Mouse (Mus musculus): Measurements from ENCODE around the gene Cryab. TPM values are rescaled to one million over a fixed set of nuclear protein-coding genes. Genes with fewer than 3 reads are reported as not detected.
A peak's percentile ranks its signal among the peaks of the same experiment; 100 is the strongest.

The Cryab gene
- polyA plus RNA-seq, 1 experiment = 4.4 TPM

GRCm38 (mm10) chr9:50727925-50728651 is 23.0 kb upstream of the Cryab start:
- Histone ChIP-seq H3K27ac (ENCODE audit: control insufficient read depth, insufficient read depth, low read depth, low read length) (0 out of 2 replicates have a peak overlapping the region, but pooled peaks have one; percentile 7), H3K27me3 (ENCODE audit: control insufficient read depth, insufficient read depth, low read length) (no peaks in the 10 kb centered on the region), H3K4me1 (ENCODE audit: control insufficient read depth, insufficient read depth, low read length) (peaks cover 13% of the 10 kb centered on the region)

DNA sequence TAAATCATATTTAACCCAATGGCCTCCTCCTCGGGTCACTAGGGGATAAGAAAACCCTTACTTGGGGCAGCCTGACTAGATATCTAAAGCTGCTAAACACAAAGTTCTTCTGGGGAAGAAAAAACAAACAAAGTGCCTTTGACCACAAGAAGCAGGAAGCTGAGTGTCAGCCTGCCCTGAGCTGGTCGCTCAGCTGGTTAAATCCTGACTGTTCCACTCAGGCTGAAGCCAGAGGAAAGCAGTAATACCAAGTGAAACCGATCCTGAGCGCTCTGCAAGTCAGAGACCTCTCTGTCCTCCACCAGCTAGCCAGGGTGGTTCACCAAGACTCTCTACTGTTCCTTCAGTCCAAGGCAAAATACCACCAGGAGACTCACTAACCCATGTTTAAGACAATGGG is 21.5 kb upstream of the Cryab start:
- H3K27me3 ChIP-seq (ENCODE audit: control insufficient read depth, insufficient read depth, low read length) = no peaks in the 10 kb centered on the region
- no peak overlapping the region for H3K4me3 ChIP-seq (ENCODE audit: control insufficient read depth, low read depth, low read length)
- no peaks in the 10 kb centered on the region for H3K36me3 ChIP-seq (ENCODE audit: control insufficient read depth, insufficient read depth, low read length)
- H3K27ac ChIP-seq (ENCODE audit: control insufficient read depth, insufficient read depth, low read depth, low read length) = peak overlapping the region; percentile 56; the same call in 1 of the 2 replicates
- peaks cover 12% of the 10 kb centered on the region for H3K4me1 ChIP-seq (ENCODE audit: control insufficient read depth, insufficient read depth, low read length)
- TF ChIP-seq CTCF (IDR thresholded peaks at IDR 0.05; ENCODE audit: control insufficient read depth, insufficient read depth, insufficient replicate concordance, low read depth, low read length) (no peak), POLR2A (IDR thresholded peaks at IDR 0.05; ENCODE audit: control insufficient read depth, low read depth, low read length) (no peak)

More at GRCm38 (mm10) chr9:50727925-50728651, 23.0 kb upstream of the Cryab start:
- no peaks in the 10 kb centered on the region for H3K36me3 ChIP-seq (ENCODE audit: control insufficient read depth, insufficient read depth, low read length)
- peak overlapping the region; percentile 77 for H3K4me3 ChIP-seq (ENCODE audit: control insufficient read depth, low read depth, low read length)
- TF ChIP-seq CTCF (IDR thresholded peaks at IDR 0.05; ENCODE audit: control insufficient read depth, insufficient read depth, insufficient replicate concordance, low read depth, low read length) (no peak), POLR2A (IDR thresholded peaks at IDR 0.05; ENCODE audit: control insufficient read depth, low read depth, low read length) (no peak; the same call in 1 of the 2 replicates)

- Histone ChIP-seq H3K27me3 (ENCODE audit: control insufficient read depth, insufficient read depth, low read length) (no peaks in the 10 kb centered on the region), H3K4me3 (ENCODE audit: control insufficient read depth, low read depth, low read length) (no peak overlapping the region), H3K27ac (ENCODE audit: control insufficient read depth, insufficient read depth, low read depth, low read length) (no peak overlapping the region), H3K4me1 (ENCODE audit: control insufficient read depth, insufficient read depth, low read length) (peaks cover 7% of the 10 kb centered on the region), H3K36me3 (ENCODE audit: control insufficient read depth, insufficient read depth, low read length) (no peaks in the 10 kb centered on the region)
- TF ChIP-seq CTCF (IDR thresholded peaks at IDR 0.05; ENCODE audit: control insufficient read depth, insufficient read depth, insufficient replicate concordance, low read depth, low read length) = no peak
- no peak for TF ChIP-seq POLR2A (IDR thresholded peaks at IDR 0.05; ENCODE audit: control insufficient read depth, low read depth, low read length)
Observed at GRCm38 (mm10) chr9:50732560-50732959, 18.6 kb upstream of the Cryab start.

DNA sequence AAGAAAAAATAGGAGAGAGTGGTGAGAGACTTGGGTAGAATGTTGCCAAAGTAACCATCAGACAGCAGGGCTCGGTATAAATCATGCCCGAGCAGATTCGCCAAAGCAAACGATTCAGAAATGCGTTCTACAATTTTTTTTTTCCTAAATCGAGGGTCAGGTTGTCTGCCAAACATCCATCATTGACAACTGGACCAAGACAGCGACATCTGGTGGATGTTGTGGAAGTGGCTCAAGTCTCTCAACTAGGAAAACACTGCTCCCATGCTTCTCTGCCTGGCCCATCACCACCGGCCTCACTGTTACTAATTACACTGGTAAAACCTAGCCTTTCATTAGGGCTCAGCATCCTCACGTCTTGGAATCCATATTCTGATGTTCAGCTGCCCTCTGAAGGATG is 16.1 kb upstream of the Cryab start:
- Histone ChIP-seq H3K36me3 (ENCODE audit: control insufficient read depth, insufficient read depth, low read length) (no peaks in the 10 kb centered on the region), H3K4me3 (ENCODE audit: control insufficient read depth, low read depth, low read length) (no peak overlapping the region), H3K27ac (ENCODE audit: control insufficient read depth, insufficient read depth, low read depth, low read length) (no peak overlapping the region), H3K27me3 (ENCODE audit: control insufficient read depth, insufficient read depth, low read length) (no peaks in the 10 kb centered on the region), H3K4me1 (ENCODE audit: control insufficient read depth, insufficient read depth, low read length) (peaks cover 8% of the 10 kb centered on the region)
- TF ChIP-seq CTCF (IDR thresholded peaks at IDR 0.05; ENCODE audit: control insufficient read depth, insufficient read depth, insufficient replicate concordance, low read depth, low read length) (peak; percentile 37; the same call in 1 of the 2 replicates), POLR2A (IDR thresholded peaks at IDR 0.05; ENCODE audit: control insufficient read depth, low read depth, low read length) (no peak)

DNA sequence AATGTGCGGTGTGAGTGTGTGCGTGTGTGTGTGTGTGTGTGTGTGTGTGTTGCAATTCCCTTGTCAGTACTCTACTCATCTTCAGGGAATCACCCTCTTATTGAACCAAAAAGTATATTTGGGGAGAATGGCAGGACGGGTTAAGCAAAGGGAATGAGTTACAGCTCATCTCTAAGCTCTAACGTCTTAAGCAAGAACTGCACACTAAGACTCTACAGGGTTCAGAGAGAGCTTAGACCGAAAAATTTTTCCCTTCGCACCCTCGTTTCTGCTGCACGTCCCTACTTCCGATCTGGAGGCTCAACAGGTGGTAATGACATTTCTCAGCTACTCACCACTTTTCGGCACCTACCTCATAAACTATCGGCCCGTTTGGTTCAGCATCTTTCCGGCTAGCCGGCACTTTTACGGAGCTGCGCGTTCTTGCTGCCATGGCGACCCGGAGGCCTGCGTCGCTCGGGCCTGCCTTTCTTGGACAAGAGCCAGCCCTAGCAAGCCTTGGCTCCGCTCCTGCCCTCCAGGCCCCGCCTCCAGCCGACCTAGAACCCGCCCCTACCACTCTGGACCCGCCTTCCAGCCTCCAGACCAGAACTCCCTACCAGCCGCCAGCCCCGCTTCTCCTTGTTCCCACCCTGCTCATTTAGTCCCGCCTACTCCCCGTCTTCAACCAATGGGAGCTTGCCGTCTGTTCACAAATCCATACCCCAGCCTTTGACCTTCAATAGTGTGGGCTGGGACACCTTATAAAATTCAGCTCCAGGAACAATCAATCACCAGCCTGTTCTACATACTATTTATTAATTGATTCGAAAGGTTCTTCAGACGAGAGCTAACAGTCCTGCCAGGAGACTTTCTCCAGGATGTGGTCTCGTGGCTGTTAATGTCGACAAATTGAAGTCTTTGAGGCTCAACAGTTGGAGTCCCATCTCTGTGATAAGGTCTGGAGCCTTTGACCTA is 11.9 kb upstream of the Cryab start, which contains the start of gene Dixdc1:
Gene Dixdc1 (minus strand): TSS at position 604 of the 957 bp plus-strand sequence.
- H3K27me3 ChIP-seq (ENCODE audit: control insufficient read depth, insufficient read depth, low read length) = no peaks in the 10 kb centered on the region
- H3K4me1 ChIP-seq (ENCODE audit: control insufficient read depth, insufficient read depth, low read length) = peaks cover 8% of the 10 kb centered on the region
- H3K36me3 ChIP-seq (ENCODE audit: control insufficient read depth, insufficient read depth, low read length) = no peaks in the 10 kb centered on the region
- peak within 1 kb of the TSS; percentile 80 for H3K27ac ChIP-seq (ENCODE audit: control insufficient read depth, insufficient read depth, low read depth, low read length)
- H3K4me3 ChIP-seq (ENCODE audit: control insufficient read depth, low read depth, low read length) = peak within 1 kb of the TSS; percentile 86
- TF ChIP-seq CTCF (IDR thresholded peaks at IDR 0.05; ENCODE audit: control insufficient read depth, insufficient read depth, insufficient replicate concordance, low read depth, low read length) (no peak), POLR2A (IDR thresholded peaks at IDR 0.05; ENCODE audit: control insufficient read depth, low read depth, low read length) (peak; percentile 46; the same call in 1 of the 2 replicates)

DNA sequence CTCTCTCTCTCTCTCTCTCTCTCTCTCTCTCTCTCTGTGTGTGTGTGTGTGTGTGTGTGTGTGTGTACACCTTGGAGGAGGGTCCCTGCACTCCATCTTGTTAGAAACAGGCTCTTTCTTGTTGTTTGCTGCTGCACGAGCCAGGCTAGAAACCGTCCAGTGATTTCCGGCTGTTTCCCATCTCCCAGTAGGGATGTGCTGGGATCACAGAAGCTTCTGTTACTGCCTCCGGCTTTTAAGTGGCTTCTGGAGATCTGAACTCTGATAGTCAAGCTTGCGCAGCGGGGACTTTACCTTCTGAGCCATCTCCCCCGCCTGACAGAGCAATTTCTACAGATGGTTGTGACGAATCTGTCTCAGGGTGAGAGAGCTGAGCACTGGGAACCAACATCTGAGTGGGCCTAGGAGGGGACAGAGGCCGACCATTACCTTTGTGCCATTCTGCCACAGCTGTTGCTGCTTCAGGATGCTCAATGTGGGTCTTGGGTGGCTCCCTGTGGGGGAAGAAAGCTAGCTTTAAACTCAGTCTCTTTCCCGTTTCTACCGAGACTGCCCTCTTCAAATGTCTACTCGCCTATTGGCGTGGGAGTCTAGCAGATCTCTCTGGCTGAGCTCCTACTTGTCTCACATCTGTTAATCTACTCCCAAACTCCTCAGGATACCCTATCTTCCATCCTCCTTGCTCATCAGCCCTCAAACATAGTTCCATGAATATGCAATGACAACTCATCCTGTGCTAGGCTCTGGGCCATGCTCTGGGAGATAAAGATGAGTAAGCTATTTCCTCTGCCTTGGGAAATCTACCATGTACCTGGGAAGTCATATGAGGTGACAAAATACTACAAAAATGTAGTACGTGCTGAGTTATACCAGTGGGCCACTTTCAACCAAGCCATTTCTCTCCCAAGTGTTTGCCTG is 10.0 kb upstream of the Cryab start:
- H3K4me1 ChIP-seq (ENCODE audit: control insufficient read depth, insufficient read depth, low read length) = peaks cover 12% of the 10 kb centered on the region
- TF ChIP-seq POLR2A (IDR thresholded peaks at IDR 0.05; ENCODE audit: control insufficient read depth, low read depth, low read length) = no peak
- TF ChIP-seq CTCF (IDR thresholded peaks at IDR 0.05; ENCODE audit: control insufficient read depth, insufficient read depth, insufficient replicate concordance, low read depth, low read length) = no peak
- H3K36me3 ChIP-seq (ENCODE audit: control insufficient read depth, insufficient read depth, low read length) = no peaks in the 10 kb centered on the region
- H3K27me3 ChIP-seq (ENCODE audit: control insufficient read depth, insufficient read depth, low read length) = no peaks in the 10 kb centered on the region
- H3K4me3 ChIP-seq (ENCODE audit: control insufficient read depth, low read depth, low read length) = no peak overlapping the region
- no peak overlapping the region for H3K27ac ChIP-seq (ENCODE audit: control insufficient read depth, insufficient read depth, low read depth, low read length)

All from testis, adult 2 months (tissue).